Comparison of ENCODE assay signal across 7 mouse cellular contexts in genomic region chr11:119989115-119989564, GRCm38 (mm10). TPM values are rescaled to one million over a fixed set of nuclear protein-coding genes. Genes with fewer than 3 reads are reported as not detected.
DNase-seq lines count a peak whose midpoint lies in the region; ATAC-seq and TF ChIP-seq lines count a peak whose summit lies in the region.

No protein-coding gene starts in this region.

- H3K4me1 ChIP-seq in forebrain, embryonic 15.5 days = peaks cover 35% of the 10 kb centered on the region
- peaks cover 20% of the 10 kb centered on the region for H3K4me1 ChIP-seq in hindbrain, embryonic 16.5 days (ENCODE audit: control insufficient read depth, insufficient read depth, low read depth, low read length)
- peaks cover 39% of the 10 kb centered on the region for H3K4me1 ChIP-seq in lung, embryonic 15.5 days

- ATAC-seq in forebrain, embryonic 15.5 days (replicated peaks) = peak; percentile 42; the same call in 1 of the 2 replicates
- ATAC-seq in hindbrain, embryonic 16.5 days = peak; percentile 72
- ATAC-seq in lung, embryonic 15.5 days (ENCODE audit: borderline replicate concordance, extremely low read depth, low FRiP score, low TSS enrichment) = peak; percentile 67

- no peaks in the 10 kb centered on the region for H3K9me3 ChIP-seq in forebrain, embryonic 15.5 days
- no peaks in the 10 kb centered on the region for H3K9me3 ChIP-seq in hindbrain, embryonic 16.5 days (ENCODE audit: control insufficient read depth, low read length)
- H3K9me3 ChIP-seq in lung, embryonic 15.5 days = no peaks in the 10 kb centered on the region

- WGBS in forebrain, embryonic 15.5 days = 11% methylated on average over 10 of the region's 10 CpGs
- 6% methylated on average over 10 of the region's 10 CpGs for WGBS in hindbrain, embryonic 16.5 days
- WGBS in lung, embryonic 15.5 days = 12% methylated on average over 10 of the region's 10 CpGs

- H3K4me3 ChIP-seq in C2C12 (ENCODE audit: insufficient read depth, poor library complexity, severe bottlenecking) = no peak overlapping the region
- no peak overlapping the region for H3K4me3 ChIP-seq in forebrain, embryonic 15.5 days
- H3K4me3 ChIP-seq in hindbrain, embryonic 16.5 days (ENCODE audit: low read length) = no peak overlapping the region
- H3K4me3 ChIP-seq in lung, embryonic 15.5 days = no peak overlapping the region

- no peak for TF ChIP-seq CTCF in C2C12 (IDR thresholded peaks at IDR 0.05; ENCODE audit: control insufficient read depth, insufficient read depth, insufficient read length)

- H3K4me2 ChIP-seq in forebrain, embryonic 15.5 days (replicated peaks) = no peak overlapping the region
- no peak overlapping the region for H3K4me2 ChIP-seq in hindbrain, embryonic 16.5 days (ENCODE audit: low read length)
- H3K4me2 ChIP-seq in lung, embryonic 15.5 days = peak overlapping the region; percentile 21; the same call in 1 of the 2 replicates

- H3K9ac ChIP-seq in forebrain, embryonic 15.5 days (replicated peaks) = no peak overlapping the region
- H3K9ac ChIP-seq in hindbrain, embryonic 16.5 days (ENCODE audit: low read depth, low read length) = 0 out of 2 replicates have a peak overlapping the region, but pooled peaks have one; percentile 4
- no peak overlapping the region for H3K9ac ChIP-seq in lung, embryonic 15.5 days

- H3K27me3 ChIP-seq in C2C12 (ENCODE audit: control insufficient read depth, insufficient read depth, insufficient read length) = no peaks in the 10 kb centered on the region
- no peaks in the 10 kb centered on the region for H3K27me3 ChIP-seq in forebrain, embryonic 15.5 days
- H3K27me3 ChIP-seq in hindbrain, embryonic 16.5 days (replicated peaks; ENCODE audit: control insufficient read depth, insufficient read depth, low read length) = no peaks in the 10 kb centered on the region
- H3K27me3 ChIP-seq in lung, embryonic 15.5 days = no peaks in the 10 kb centered on the region

- H3K79me3 ChIP-seq in C2C12 (ENCODE audit: low read depth) = peaks cover 4% of the 10 kb centered on the region

- DNase-seq in R1 (ENCODE audit: low read depth, low spot score) = peak; percentile 50
- peak; percentile 55 for DNase-seq in skeletal muscle tissue, adult 2 months (ENCODE audit: low read depth, low spot score)
- DNase-seq in natural killer cell, adult 2 months (ENCODE audit: low spot score in 2 of 2) = no peak

- peaks cover 72% of the 10 kb centered on the region for H3K36me3 ChIP-seq in C2C12 (ENCODE audit: control insufficient read depth, insufficient read depth)
- H3K36me3 ChIP-seq in forebrain, embryonic 15.5 days = no peaks in the 10 kb centered on the region
- no peaks in the 10 kb centered on the region for H3K36me3 ChIP-seq in hindbrain, embryonic 16.5 days (ENCODE audit: control insufficient read depth, insufficient read depth, low read length)
- 0 out of 2 replicates have a peak, but pooled peaks cover 7% of the 10 kb centered on the region for H3K36me3 ChIP-seq in lung, embryonic 15.5 days

- H3K27ac ChIP-seq in forebrain, embryonic 15.5 days (replicated peaks) = peak overlapping the region; percentile 41; the same call in 1 of the 2 replicates
- peak overlapping the region; percentile 57; the same call in 1 of the 2 replicates for H3K27ac ChIP-seq in hindbrain, embryonic 16.5 days (ENCODE audit: low read depth, low read length)
- peak overlapping the region; percentile 68 for H3K27ac ChIP-seq in lung, embryonic 15.5 days

- peak overlapping the region; percentile 25 for H3ac ChIP-seq in C2C12 (ENCODE audit: control insufficient read depth, insufficient read length, low read depth)

- H3K79me2 ChIP-seq in C2C12 (ENCODE audit: control insufficient read depth, insufficient read depth) = peaks cover 45% of the 10 kb centered on the region

TF ChIP-seq in C2C12, 6 proteins besides CTCF, POLR2A, EP300 and RAD21:
- TF ChIP-seq MAX (IDR thresholded peaks at IDR 0.05) (peak; percentile 87), MYOG (IDR thresholded peaks at IDR 0.05; ENCODE audit: control insufficient read depth, extremely low read depth, insufficient read length) (no peak), FOSL1 (IDR thresholded peaks at IDR 0.05; ENCODE audit: insufficient read depth, low read length, poor library complexity, severe bottlenecking) (peak; percentile 87), USF1 (IDR thresholded peaks at IDR 0.05; ENCODE audit: low read depth) (no peak), CEBPB (IDR thresholded peaks at IDR 0.05; ENCODE audit: low read depth) (peak; percentile 83)

RNA-seq across cellular contexts. Expression of gene Baiap2, which starts 46.6 kb away (rescaled TPM):
- 41.5 TPM for polyA plus RNA-seq in C2C12 (2012; fragmentation: generic; extraction: Trizol)
- 28.1 and 34.0 TPM in 2 replicates for polyA plus RNA-seq in forebrain, embryonic 15.5 days (2015; fragmentation: Nextera tagmentation; extraction: Ambion mirVana)
- polyA plus RNA-seq in hindbrain, embryonic 16.5 days (2015; fragmentation: Nextera tagmentation; extraction: Ambion mirVana) = 22.8 and 23.9 TPM in 2 replicates
- polyA plus RNA-seq in lung, embryonic 15.5 days (2015; fragmentation: Nextera tagmentation; extraction: Ambion mirVana) = 26.2 and 28.9 TPM in 2 replicates

RNA-seq across cellular contexts. Expression of gene Aatk, which starts 57.8 kb away (rescaled TPM):
- not detected for polyA plus RNA-seq in C2C12 (2012; fragmentation: generic; extraction: Trizol)
- 21.9 and 22.5 TPM in 2 replicates for polyA plus RNA-seq in forebrain, embryonic 15.5 days (2015; fragmentation: Nextera tagmentation; extraction: Ambion mirVana)
- 35.6 and 46.6 TPM in 2 replicates for polyA plus RNA-seq in hindbrain, embryonic 16.5 days (2015; fragmentation: Nextera tagmentation; extraction: Ambion mirVana)
- 2.1 and 3.3 TPM in 2 replicates for polyA plus RNA-seq in lung, embryonic 15.5 days (2015; fragmentation: Nextera tagmentation; extraction: Ambion mirVana)

Comparison
In these comparisons a context has a peak if more than half of its experiments do, and no peak if none do; other contexts are left out.
1. DNase-seq: peak in R1 (single experiment) and skeletal muscle tissue, adult 2 months (single experiment); none in natural killer cell, adult 2 months (0 of 2).
2. Peak in every context shown above with its lines, with median percentiles within 50 percentile points of each other: ATAC-seq and H3K27ac ChIP-seq.